Mouse (Mus musculus) ES-Bruce4 (cell line): ENCODE measurements around the gene Stoml3. TPM values are rescaled to one million over a fixed set of nuclear protein-coding genes. Genes with fewer than 3 reads are reported as not detected.

Experiments used
- H3K27ac ChIP-seq: 2 replicates; pipeline ENCODE4 v1.5.1; 2012; ENCODE audit warnings: low read length, inconsistent platforms; ENCODE audit not compliant: insufficient read depth
- H3K27me3 ChIP-seq: 2 replicates; pipeline ENCODE4 v1.6.1; 2012; ENCODE audit warnings: mild to moderate bottlenecking, low read length, inconsistent platforms; ENCODE audit not compliant: control insufficient read depth, poor library complexity, insufficient read depth, severe bottlenecking
- H3K36me3 ChIP-seq: 2 replicates; pipeline ENCODE4 v1.6.1; 2012; ENCODE audit warnings: inconsistent platforms, mild to moderate bottlenecking, low read length, moderate library complexity; ENCODE audit not compliant: control insufficient read depth, poor library complexity, insufficient read depth, severe bottlenecking
- H3K4me1 ChIP-seq: one replicate; pipeline ENCODE4 v1.8.1; 2011; ENCODE audit warnings: low read length; ENCODE audit not compliant: control insufficient read depth, insufficient read depth
- H3K4me3 ChIP-seq: 2 replicates; pipeline ENCODE4 v1.5.1; 2011; ENCODE audit warnings: low read depth, mild to moderate bottlenecking, low read length
- H3K9ac ChIP-seq: 2 replicates; pipeline ENCODE4 v1.6.1; 2012; ENCODE audit warnings: low read depth, mild to moderate bottlenecking, inconsistent platforms; ENCODE audit not compliant: poor library complexity, severe bottlenecking
- H3K9me3 ChIP-seq: replicated peaks from 2 replicates; pipeline ENCODE4 v1.6.1; 2012; ENCODE audit warnings: mild to moderate bottlenecking, low read length, inconsistent platforms; ENCODE audit not compliant: control insufficient read depth, poor library complexity, insufficient read depth, severe bottlenecking
- CTCF ChIP-seq: IDR thresholded peaks from one replicate; pipeline ENCODE4 v1.8.1; 2011; ENCODE audit warnings: low read depth, low read length
- EP300 ChIP-seq: IDR thresholded peaks from 2 replicates; pipeline ENCODE4 v1.6.1; 2011; ENCODE audit warnings: low read depth, low read length; ENCODE audit not compliant: insufficient read depth
- POLR2A ChIP-seq: IDR thresholded peaks from one replicate; pipeline ENCODE4 v1.8.1; 2011; ENCODE audit warnings: low read length; ENCODE audit not compliant: insufficient read depth
- polyA plus RNA-seq: library from polyadenylated mRNA; stranded (reverse); fragments of >200 nt; gene quantifications from 2 replicates; pipeline ENCODE4 v1.2.4, GENCODE M21; 2011; ENCODE audit warnings: low read depth; ENCODE audit not compliant: missing spikeins, insufficient read depth, insufficient read length

Gene Stoml3
- polyA plus RNA-seq, 1 experiment: not detected

- peaks cover 19% of the 10 kb centered on the region for H3K36me3 ChIP-seq
- H3K4me1 ChIP-seq: no peaks in the 10 kb centered on the region
- H3K9me3 ChIP-seq: no peaks in the 10 kb centered on the region
- TF ChIP-seq EP300 (no peak), POLR2A (no peak), CTCF (peak; percentile 39)
- peak overlapping the region; percentile 14 for H3K4me3 ChIP-seq
- H3K9ac ChIP-seq: no peak overlapping the region
- H3K27ac ChIP-seq: no peak overlapping the region
- no peaks in the 10 kb centered on the region for H3K27me3 ChIP-seq
Measured at GRCm38 (mm10) chr3:53478419-53479046, 9.9 kb upstream of the Stoml3 start.

GRCm38 (mm10) chr3:53483414-53484059 lies 4.9 kb upstream of the Stoml3 start:
- H3K36me3 ChIP-seq: 0 out of 2 replicates have a peak, but pooled peaks cover 2% of the 10 kb centered on the region
- no peaks in the 10 kb centered on the region for H3K27me3 ChIP-seq
- H3K27ac ChIP-seq: no peak overlapping the region
- H3K4me1 ChIP-seq: no peaks in the 10 kb centered on the region
- H3K9ac ChIP-seq: no peak overlapping the region
- TF ChIP-seq CTCF: no peak
- TF ChIP-seq EP300: no peak
- TF ChIP-seq POLR2A: no peak
- H3K9me3 ChIP-seq: no peaks in the 10 kb centered on the region
- H3K4me3 ChIP-seq: no peak overlapping the region

DNA sequence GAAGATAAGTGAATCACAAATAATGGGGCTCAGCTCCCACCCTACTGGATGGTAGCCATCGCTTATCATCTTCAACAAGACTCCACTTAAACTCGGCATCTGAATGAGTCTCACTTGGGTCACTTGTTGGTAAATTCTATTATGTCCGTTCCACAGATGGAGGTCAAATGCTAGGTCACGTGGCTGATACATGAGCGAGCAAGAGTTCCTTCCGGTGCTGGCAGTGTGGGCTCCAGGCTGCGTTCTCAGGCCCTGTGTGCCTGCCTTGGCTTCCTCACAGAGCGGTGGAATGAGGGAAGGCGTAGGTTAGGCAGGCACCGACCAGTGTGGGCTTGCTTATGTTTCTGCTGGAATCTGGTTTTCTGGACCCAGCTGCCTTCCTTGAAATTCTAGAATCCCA lies 1.9 kb upstream of the Stoml3 start:
- H3K9me3 ChIP-seq: no peaks in the 10 kb centered on the region
- H3K36me3 ChIP-seq: 0 out of 2 replicates have a peak, but pooled peaks cover 2% of the 10 kb centered on the region
- TF ChIP-seq CTCF: no peak
- no peak for TF ChIP-seq POLR2A
- no peak for TF ChIP-seq EP300
- no peak overlapping the region for H3K4me3 ChIP-seq
- H3K27me3 ChIP-seq: no peaks in the 10 kb centered on the region
- H3K9ac ChIP-seq: no peak overlapping the region
- H3K4me1 ChIP-seq: no peaks in the 10 kb centered on the region
- H3K27ac ChIP-seq: no peak overlapping the region

GRCm38 (mm10) chr3:53486996-53487576 lies 1.4 kb upstream of the Stoml3 start:
- no peaks in the 10 kb centered on the region for H3K9me3 ChIP-seq
- H3K4me1 ChIP-seq: no peaks in the 10 kb centered on the region
- TF ChIP-seq EP300 (no peak), CTCF (no peak), POLR2A (no peak)
- H3K4me3 ChIP-seq: no peak overlapping the region
- H3K27me3 ChIP-seq: no peaks in the 10 kb centered on the region
- H3K9ac ChIP-seq: no peak overlapping the region
- H3K27ac ChIP-seq: no peak overlapping the region
- no peaks in the 10 kb centered on the region for H3K36me3 ChIP-seq

- H3K4me1 ChIP-seq: no peaks in the 10 kb centered on the region
- no peaks in the 10 kb centered on the region for H3K27me3 ChIP-seq
- TF ChIP-seq CTCF (no peak), EP300 (no peak), POLR2A (no peak)
- H3K36me3 ChIP-seq: no peaks in the 10 kb centered on the region
- no peak overlapping the region for H3K9ac ChIP-seq
- H3K9me3 ChIP-seq: no peaks in the 10 kb centered on the region
- no peak overlapping the region for H3K4me3 ChIP-seq
- H3K27ac ChIP-seq: no peak overlapping the region
Measured at GRCm38 (mm10) chr3:53498351-53498905, 10.0 kb downstream of the Stoml3 start.
